Mouse (Mus musculus) lung, embryonic 14.5 days (tissue): ENCODE results near the gene Klf9. TPM values are rescaled to one million over a fixed set of nuclear protein-coding genes. Genes with fewer than 3 reads are reported as not detected.
A peak's percentile ranks its signal among the peaks of the same experiment; 100 is the strongest.

Experiments
- ATAC-seq: fragments of 200-750 bp; cut with Nextera tagmentation; 2 replicates; pipeline ENCODE4 v1.8.0; 2017; ENCODE audit warnings: mild to moderate bottlenecking, moderate TSS enrichment, moderate library complexity; ENCODE audit not compliant: insufficient read depth
- DNase-seq: peaks from one replicate; pipeline ENCODE4 v3.0.0-alpha.2; 2015
- H3K27ac ChIP-seq: fragments of 300-500 bp; sonication (generic); 2 replicates; pipeline ENCODE4 v1.5.1; 2014; ENCODE audit warnings: low read depth, mild to moderate bottlenecking, moderate library complexity
- H3K27me3 ChIP-seq: fragments of 300-500 bp; sonication (generic); 2 replicates; pipeline ENCODE4 v1.6.1; 2014; ENCODE audit warnings: low read length, control low read depth; ENCODE audit not compliant: insufficient read depth
- H3K36me3 ChIP-seq: fragments of 300-500 bp; sonication (generic); 2 replicates; pipeline ENCODE4 v1.6.1; 2014; ENCODE audit warnings: control low read depth; ENCODE audit not compliant: insufficient read depth
- H3K4me1 ChIP-seq: fragments of 300-500 bp; sonication (generic); 2 replicates; pipeline ENCODE4 v1.6.1; 2014; ENCODE audit warnings: antibody characterized with exemption, control low read depth; ENCODE audit not compliant: insufficient read depth
- H3K4me2 ChIP-seq: fragments of 300-500 bp; sonication (generic); 2 replicates; pipeline ENCODE4 v1.6.1; 2014; ENCODE audit warnings: mild to moderate bottlenecking
- H3K4me3 ChIP-seq: fragments of 300-500 bp; sonication (generic); 2 replicates; pipeline ENCODE4 v1.5.1; 2014; ENCODE audit warnings: low read depth, low read length
- H3K9ac ChIP-seq: fragments of 300-500 bp; sonication (generic); 2 replicates; pipeline ENCODE4 v1.6.1; 2014
- H3K9me3 ChIP-seq: fragments of 300-500 bp; sonication (generic); 2 replicates; pipeline ENCODE4 v1.6.1; 2016; ENCODE audit warnings: low read depth, low read length, control low read depth
- CTCF ChIP-seq: IDR thresholded peaks from 2 replicates; pipeline ENCODE4 v1.5.1; 2016; ENCODE audit warnings: antibody characterized with exemption, low read depth
- WGBS: fragments of 180-500 bp; shearing (Covaris S2); extraction: QIAGEN DNeasy Blood & Tissue Kit; methylation state at CpG from one replicate; pipeline ENCODE4 v1.1.7; 2014; 5-methylcytosine and 5-hydroxymethylcytosine counted together
- polyA plus RNA-seq: library from polyadenylated mRNA; unstranded; fragments of >200 nt; fragmentation: Nextera tagmentation; extraction: Ambion mirVana; gene quantifications from 2 replicates; pipeline ENCODE4 v1.2.1, GENCODE M21; 2014

Gene Klf9
- polyA plus RNA-seq, 1 experiment from 2014 or later = 2.0 TPM

DNA sequence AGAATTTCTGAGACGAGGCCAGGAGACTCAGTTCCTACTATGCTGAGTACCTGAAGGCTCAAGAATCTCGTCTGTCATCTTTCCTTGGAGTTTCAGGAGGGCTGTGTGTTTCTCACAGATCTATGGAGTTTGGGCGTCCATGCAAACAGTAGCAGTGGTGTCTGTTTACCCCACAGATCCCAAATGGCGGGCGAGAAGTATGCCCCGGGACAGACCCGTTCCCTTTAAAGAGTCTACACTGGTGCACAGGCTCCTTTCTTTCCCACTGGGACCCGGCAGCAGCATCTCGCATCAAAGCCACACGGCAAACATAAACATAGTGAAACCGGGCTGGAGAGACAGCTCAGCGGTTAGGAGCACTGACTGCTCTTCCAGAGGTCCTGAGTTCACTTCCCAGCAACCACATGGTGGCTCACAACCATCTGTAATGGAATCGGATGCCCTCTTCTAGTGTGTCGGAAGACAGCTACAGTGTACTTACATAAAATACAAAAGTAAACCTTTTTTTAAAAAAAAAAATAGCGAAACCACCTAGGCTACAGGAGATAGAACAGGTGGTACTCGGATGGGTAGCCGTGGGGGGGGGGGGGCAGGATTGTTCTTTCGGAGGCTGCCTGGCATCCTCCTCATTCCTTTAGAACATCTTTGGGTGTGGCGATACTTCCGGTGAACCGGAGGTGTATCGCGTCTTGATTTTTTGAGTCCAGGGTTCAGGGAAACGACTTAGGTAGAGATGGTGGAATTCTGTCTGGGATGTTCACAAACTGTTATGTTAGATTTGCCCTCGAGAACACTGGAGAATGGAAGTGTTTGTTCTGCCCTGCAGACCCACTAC is 12.0 kb downstream of the Klf9 start:
- Histone ChIP-seq H3K9me3 (no peaks in the 10 kb centered on the region), H3K27me3 (no peaks in the 10 kb centered on the region), H3K36me3 (no peaks in the 10 kb centered on the region), H3K4me2 (no peak overlapping the region), H3K27ac (no peak overlapping the region), H3K9ac (no peak overlapping the region), H3K4me3 (no peak overlapping the region), H3K4me1 (no peaks in the 10 kb centered on the region)
- 51% methylated on average over 25 of the region's 25 CpGs for WGBS
- no peak for TF ChIP-seq CTCF
- DNase-seq (no peak), ATAC-seq (no peak)

DNA sequence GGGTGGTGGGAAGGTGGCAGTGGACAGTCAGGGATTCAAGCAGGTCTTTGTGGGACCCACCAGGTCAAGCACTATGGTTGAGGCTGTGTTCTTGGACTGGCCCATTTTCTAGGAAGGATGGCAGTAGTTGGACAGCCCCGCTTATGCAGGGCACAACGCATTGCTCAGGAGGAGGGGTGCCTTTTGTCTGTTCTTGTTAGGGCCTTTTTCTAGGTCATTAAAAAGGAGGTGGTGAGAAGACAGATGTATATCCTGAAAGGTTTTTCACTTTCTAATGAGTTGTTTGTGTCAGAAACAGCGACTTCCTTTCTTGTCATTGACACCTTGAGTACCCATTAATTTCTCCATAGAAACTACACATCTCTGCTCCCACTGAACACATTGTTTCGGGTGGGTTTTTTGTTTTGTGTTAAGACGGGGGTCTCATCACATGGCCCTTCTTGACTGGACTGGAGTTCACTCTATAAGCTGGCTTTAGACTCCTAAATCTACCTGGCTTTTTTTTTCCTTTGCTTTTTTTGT is 12.6 kb downstream of the Klf9 start:
- Histone ChIP-seq H3K27ac (no peak overlapping the region), H3K4me1 (no peaks in the 10 kb centered on the region), H3K27me3 (no peaks in the 10 kb centered on the region), H3K4me3 (no peak overlapping the region), H3K9me3 (no peaks in the 10 kb centered on the region), H3K9ac (no peak overlapping the region), H3K4me2 (no peak overlapping the region), H3K36me3 (no peaks in the 10 kb centered on the region)
- ATAC-seq = no peak
- no peak for TF ChIP-seq CTCF
- DNase-seq = no peak
- WGBS = 86% methylated on average over 5 of the region's 5 CpGs

- no peak overlapping the region for H3K4me3 ChIP-seq
- no peaks in the 10 kb centered on the region for H3K4me1 ChIP-seq
- no peaks in the 10 kb centered on the region for H3K9me3 ChIP-seq
- TF ChIP-seq CTCF = no peak
- 60% methylated on average over 10 of the region's 10 CpGs for WGBS
- H3K9ac ChIP-seq = no peak overlapping the region
- no peak for ATAC-seq
- H3K27me3 ChIP-seq = no peaks in the 10 kb centered on the region
- no peak for DNase-seq
- H3K4me2 ChIP-seq = no peak overlapping the region
- no peaks in the 10 kb centered on the region for H3K36me3 ChIP-seq
- no peak overlapping the region for H3K27ac ChIP-seq
Observed at GRCm38 (mm10) chr19:23159780-23160395, 18.9 kb downstream of the Klf9 start.

DNA sequence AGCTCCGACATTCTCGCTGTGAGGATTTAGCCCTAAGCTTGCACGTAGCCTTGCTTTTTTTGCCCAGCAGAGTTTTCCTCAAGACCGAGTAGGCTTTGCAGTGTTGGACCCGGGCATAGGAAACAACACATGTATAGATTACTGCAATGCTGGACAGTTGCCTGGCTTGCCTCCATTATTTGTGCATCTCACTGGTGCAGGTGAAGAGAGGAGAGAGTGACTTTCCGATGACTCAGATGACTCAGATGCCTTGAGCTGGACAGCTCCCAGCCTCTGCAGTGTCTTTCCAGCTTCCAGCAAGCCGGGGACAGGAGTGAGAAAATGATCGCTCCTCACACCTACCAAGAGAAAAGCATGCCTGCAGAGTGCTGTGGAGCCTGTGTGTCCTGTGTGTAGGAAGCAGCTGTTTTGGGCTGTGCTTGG is 21.4 kb downstream of the Klf9 start:
- no peak for TF ChIP-seq CTCF
- WGBS = 25% methylated on average over 8 of the region's 8 CpGs
- Histone ChIP-seq H3K4me3 (no peak overlapping the region), H3K9me3 (no peaks in the 10 kb centered on the region), H3K4me2 (no peak overlapping the region), H3K9ac (no peak overlapping the region), H3K27me3 (no peaks in the 10 kb centered on the region), H3K36me3 (no peaks in the 10 kb centered on the region), H3K27ac (no peak overlapping the region), H3K4me1 (no peaks in the 10 kb centered on the region)
- DNase-seq (peak; percentile 36), ATAC-seq (peak; percentile 38; the same call in 1 of the 2 replicates)

- 79% methylated on average over 6 of the region's 6 CpGs for WGBS
- TF ChIP-seq CTCF = no peak
- no peaks in the 10 kb centered on the region for H3K4me1 ChIP-seq
- no peaks in the 10 kb centered on the region for H3K9me3 ChIP-seq
- H3K27ac ChIP-seq = no peak overlapping the region
- no peaks in the 10 kb centered on the region for H3K36me3 ChIP-seq
- H3K27me3 ChIP-seq = no peaks in the 10 kb centered on the region
- no peak overlapping the region for H3K4me3 ChIP-seq
- no peak for DNase-seq
- no peak overlapping the region for H3K4me2 ChIP-seq
- ATAC-seq = no peak
- H3K9ac ChIP-seq = no peak overlapping the region
Observed at GRCm38 (mm10) chr19:23162877-23163276, 21.9 kb downstream of the Klf9 start.

DNA sequence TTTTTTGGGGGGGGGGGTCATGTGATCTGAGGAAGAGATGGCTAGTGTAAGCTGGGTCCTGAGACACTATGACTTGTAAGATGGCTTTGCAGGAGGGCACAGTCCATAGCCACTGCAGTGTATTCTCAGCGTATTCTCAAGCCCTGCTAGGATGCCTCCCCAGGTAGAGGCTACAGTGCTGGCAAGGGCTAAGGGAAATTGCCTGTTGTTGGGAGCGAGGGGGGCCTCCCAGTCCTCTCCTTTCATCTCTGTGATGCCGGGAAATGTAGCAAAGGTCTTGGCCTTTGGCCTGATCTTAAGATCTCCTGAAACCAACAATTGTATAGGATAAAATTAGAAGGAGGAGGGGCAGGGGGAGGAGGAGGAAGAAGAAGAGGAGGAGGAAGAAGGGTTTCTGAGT is 22.3 kb downstream of the Klf9 start:
- Histone ChIP-seq H3K9me3 (no peaks in the 10 kb centered on the region), H3K27ac (no peak overlapping the region), H3K4me2 (no peak overlapping the region), H3K9ac (no peak overlapping the region), H3K36me3 (no peaks in the 10 kb centered on the region), H3K27me3 (no peaks in the 10 kb centered on the region), H3K4me1 (no peaks in the 10 kb centered on the region), H3K4me3 (no peak overlapping the region)
- 47% methylated on average over 3 of the region's 3 CpGs for WGBS
- no peak for DNase-seq
- no peak for ATAC-seq
- TF ChIP-seq CTCF = no peak

DNA sequence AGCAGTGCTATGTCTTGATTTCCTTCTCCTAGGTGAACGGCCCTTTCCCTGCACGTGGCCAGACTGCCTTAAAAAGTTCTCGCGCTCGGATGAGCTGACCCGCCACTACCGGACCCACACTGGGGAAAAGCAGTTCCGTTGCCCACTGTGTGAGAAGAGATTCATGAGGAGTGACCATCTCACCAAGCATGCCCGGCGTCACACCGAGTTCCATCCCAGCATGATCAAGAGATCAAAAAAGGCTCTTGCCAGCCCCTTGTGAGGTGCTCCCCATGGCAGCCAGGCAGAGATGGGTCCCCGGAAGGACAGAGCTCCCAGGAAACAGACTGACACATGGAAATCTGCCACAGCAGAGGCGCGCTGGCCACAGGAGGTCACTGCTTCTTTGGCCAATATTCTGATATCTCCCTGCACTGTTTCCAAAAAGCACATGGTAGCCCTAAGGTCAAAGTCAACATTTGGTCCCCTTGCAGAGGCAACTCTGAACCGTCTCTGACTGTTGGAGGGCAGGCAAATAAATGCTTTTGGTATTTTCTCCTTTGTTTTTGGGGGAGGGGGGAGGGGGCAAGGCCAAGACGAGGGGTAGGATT is 23.7 kb downstream of the Klf9 start:
- no peak overlapping the region for H3K4me3 ChIP-seq
- DNase-seq (no peak), ATAC-seq (no peak)
- no peaks in the 10 kb centered on the region for H3K27me3 ChIP-seq
- H3K4me1 ChIP-seq = no peaks in the 10 kb centered on the region
- H3K36me3 ChIP-seq = no peaks in the 10 kb centered on the region
- no peaks in the 10 kb centered on the region for H3K9me3 ChIP-seq
- no peak for TF ChIP-seq CTCF
- H3K4me2 ChIP-seq = no peak overlapping the region
- no peak overlapping the region for H3K27ac ChIP-seq
- H3K9ac ChIP-seq = no peak overlapping the region
- 86% methylated on average over 13 of the region's 16 CpGs for WGBS
